Mouse (Mus musculus) hindlimb bud, embryonic 11.5 days (tissue): ENCODE measurements at regions not wholly inside any gene's neighbourhood (a gene's known extent, or its start where the extent isn't known, plus 50 kb on each side); places are given as distances from the start of the nearest gene placed in this dataset.

Source experiments
- DNase-seq: peaks from one replicate; pipeline ENCODE4 v3.0.0-alpha.2; 2012; ENCODE audit warnings: low read depth, low spot score; ENCODE audit errors: extremely low spot score

DNA sequence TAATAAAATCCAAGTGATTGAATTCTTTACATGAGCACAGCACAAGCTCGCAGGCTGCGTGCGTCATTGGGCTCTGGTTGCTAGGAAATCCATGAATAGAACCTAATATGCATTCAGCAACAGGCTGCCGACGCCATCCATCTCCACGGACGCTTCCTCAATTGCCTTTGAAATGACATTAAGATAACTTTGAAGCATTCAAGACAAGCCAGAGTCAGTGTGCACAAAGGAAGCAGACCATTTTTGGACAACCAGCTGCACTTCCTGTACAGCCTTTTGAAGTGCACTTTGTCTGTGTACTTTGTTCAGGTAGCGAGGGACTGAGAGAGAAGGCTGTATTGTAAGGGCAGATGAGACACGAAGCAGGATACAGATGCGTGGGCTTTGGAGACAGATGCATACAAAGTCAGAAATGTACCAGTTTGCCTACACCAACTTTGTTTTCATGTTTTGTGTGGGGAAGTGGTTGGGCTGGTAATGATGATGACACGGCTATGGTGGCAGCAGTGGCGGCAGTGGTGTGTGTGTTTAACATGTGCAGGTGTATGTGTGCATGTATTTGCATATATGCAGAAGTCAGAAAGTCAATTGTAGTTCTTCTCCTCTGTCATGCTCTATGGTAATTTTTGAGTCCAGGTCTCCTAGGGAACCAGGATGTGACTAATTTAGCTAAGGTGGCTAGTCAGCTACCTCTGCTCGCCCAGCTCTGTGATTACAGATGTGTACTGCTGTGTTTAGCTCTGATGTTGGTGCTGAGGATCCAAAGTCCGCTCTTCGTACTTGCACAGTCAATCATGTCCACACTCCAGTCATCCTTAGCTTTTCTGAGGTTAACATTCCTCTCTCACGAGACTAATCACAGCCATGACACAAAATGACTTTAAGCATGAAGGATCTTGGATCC, 106.7 kb upstream of the Col1a2 start:
- no peak for DNase-seq

DNA sequence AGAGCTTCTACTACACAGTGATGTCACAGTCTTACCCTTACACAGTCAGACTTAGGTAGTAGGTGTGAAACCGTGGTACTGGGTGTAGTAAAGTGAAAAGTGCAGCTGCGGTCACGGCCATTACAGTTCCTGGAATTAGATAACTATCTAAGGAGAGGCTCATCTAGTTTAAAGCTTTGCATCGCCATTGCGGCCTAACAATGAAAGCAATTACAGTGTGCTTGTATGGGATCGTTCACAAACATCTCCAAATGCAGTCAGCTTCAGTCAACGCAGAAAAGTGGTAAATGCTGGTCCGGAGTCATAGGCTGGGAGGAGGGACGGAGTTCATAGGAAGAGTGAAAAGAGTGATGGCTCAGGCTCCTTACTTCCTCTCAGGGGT, 106.0 kb upstream of the Col1a2 start:
- no peak for DNase-seq

DNA sequence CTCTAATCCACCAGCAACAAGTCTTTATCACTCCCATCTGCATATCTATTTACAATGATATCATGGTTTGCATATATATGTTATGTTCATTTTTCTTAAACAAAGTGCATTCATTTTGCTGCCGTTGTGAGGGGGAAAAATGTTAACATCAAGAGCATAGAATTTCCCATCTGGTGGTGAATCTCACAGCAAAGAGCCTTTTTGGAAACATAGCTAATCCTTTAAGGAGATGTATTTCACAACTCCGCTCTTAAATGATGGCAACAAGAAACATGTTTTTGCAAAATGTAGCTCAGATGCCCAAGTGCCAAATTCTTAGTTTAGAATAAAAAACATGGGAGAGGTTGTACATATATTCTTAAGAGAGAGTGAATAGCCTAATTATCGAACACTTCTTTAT, 99.3 kb upstream of the Col1a2 start:
- no peak for DNase-seq

- no peak for DNase-seq
Measured at GRCm38 (mm10) chr6:4407748-4408147, 96.9 kb upstream of the Col1a2 start.

DNA sequence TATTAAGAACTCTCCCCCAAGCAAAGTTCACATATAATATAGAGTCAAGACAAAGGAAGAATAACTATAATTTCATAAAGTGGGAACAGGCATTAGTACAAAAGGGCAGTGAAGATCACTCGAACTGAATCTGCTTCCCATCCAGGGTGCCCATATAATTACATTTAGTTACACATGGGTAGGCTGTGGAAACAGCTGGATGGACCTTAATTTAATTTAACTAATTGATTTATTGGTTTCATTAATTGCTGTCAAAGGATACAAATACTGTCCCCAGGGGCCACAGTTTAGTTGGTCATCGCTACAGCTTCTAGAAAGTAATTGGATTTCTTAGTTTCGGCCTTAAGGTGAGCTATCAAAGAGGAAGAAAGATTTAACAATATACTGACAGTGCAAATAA, 91.4 kb upstream of the Col1a2 start:
- DNase-seq, result no peak

- no peak for DNase-seq
Measured at GRCm38 (mm10) chr6:4414166-4414565, 90.4 kb upstream of the Col1a2 start.

DNA sequence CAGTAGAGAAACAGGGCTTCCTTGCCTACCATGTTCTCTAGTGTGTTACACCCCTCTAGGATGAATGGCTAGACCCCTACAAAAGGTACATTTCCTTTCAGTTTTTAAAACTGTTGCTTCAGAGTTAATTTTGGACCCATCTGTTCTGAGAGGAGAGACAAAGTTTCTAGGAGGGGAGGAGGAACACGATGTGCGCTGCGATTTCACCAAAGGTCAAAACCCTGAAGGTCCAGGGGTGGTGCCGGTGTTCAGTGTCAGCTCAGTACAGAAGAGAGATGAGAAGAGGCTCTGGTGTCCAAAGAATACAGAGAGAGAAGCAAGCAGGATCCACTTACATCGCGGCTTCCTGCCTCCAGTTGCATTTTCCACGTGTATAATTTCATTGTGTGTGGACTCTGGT, 89.4 kb upstream of the Col1a2 start:
- no peak for DNase-seq

DNA sequence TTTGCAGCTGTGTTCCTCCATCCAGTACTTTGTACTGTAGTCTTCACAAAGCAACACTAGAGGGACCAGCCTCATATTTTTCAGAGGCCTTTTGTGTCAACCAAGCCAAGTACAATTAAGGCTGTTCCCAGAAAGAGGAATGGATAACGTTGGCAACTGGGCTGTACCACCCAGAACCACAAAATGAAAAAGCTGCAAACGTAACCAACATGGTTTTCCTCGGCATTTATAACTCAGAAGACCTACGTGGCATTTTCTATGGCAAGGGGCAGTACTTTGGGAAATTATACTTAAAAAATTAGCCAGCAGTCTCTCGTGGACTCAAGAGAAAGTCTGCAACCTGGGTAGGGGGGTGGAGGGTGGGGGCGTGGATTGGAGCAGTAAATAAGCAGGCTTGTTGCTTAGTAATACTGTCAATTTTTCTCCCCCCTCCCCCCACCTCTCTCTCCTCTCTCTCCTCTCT, 87.3 kb upstream of the Col1a2 start:
- DNase-seq, result peak; percentile 42

GRCm38 (mm10) chr6:4418376-4418775, 86.2 kb upstream of the Col1a2 start:
- no peak for DNase-seq

GRCm38 (mm10) chr6:4418941-4419351, 85.7 kb upstream of the Col1a2 start:
- no peak for DNase-seq

- DNase-seq, result no peak
Measured at GRCm38 (mm10) chr6:4421466-4421865, 83.1 kb upstream of the Col1a2 start.

DNA sequence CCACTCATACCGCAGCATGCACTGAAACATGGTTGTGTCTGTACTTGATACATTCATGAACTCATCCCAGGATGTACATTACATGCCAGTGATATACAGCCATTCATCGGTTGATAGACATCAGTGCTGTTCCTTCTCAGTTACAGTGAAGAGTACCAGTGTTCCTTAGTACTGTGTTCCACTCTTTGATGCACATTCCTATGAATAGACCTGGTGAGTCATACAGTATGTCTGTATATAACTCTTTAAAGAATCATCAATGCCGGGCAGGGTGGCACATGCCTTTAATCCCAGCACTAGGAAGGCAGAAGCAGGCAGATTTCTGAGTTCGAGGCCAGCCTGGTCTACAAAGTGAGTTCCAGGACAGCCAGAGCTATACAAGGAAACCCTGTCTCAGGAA, 77.5 kb upstream of the Col1a2 start:
- DNase-seq, result no peak

DNA sequence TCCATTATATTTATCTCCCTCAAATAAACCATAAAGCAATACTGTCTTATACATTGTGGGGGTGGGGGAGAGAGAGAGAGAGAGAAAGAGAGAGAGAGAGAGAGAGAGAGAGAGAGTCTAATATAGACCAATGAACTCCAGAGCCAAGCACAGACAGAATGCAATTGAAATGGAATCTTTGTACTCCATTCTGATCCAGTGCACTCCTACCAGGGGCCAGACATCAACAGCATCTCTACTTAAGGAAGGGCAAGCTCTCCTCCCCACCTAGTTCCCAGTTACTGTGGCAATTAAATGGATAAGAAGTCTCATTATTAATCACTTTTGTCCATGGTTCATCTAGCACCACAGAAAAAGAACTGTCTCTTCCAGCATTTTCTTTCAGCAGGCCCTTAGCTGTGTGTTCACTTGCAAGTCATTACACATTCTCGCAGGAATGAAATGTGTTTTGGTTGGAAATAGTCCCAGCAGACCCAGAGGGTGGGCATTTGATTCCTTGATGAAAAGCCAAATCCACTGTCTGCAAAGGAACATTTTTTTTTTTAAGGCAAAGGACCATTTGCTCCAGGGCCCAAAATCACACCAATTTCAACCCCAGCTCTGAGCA, 73.8 kb upstream of the Col1a2 start:
- DNase-seq, result no peak

- DNase-seq, result no peak
Measured at GRCm38 (mm10) chr6:4432192-4432591, 72.4 kb upstream of the Col1a2 start.

DNA sequence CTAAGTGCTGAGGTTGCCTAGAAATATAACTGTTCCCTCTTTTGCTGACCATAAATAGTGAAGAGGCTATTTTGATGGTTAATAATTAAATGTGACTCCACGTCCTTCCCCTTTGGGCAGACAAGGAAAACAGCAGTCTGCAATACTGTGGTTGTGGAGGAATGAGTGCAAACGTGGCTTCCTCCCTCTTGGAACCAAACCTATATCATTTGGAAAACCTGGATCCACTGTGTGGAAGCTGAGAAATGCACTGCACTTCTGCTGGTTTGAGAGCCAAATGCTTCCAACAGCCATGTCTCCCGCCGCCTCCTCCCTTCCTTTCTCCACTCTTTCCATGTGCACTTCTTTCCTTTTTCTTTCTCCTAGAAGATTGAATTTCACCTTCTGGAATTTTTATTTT, 68.2 kb upstream of the Col1a2 start:
- DNase-seq, result no peak

- DNase-seq, result no peak
Measured at GRCm38 (mm10) chr6:4436874-4437273, 67.7 kb upstream of the Col1a2 start.

- DNase-seq, result no peak
Measured at GRCm38 (mm10) chr6:4441618-4442167, 62.9 kb upstream of the Col1a2 start.

- DNase-seq, result no peak
Measured at GRCm38 (mm10) chr6:4445906-4446305, 58.7 kb upstream of the Col1a2 start.

DNA sequence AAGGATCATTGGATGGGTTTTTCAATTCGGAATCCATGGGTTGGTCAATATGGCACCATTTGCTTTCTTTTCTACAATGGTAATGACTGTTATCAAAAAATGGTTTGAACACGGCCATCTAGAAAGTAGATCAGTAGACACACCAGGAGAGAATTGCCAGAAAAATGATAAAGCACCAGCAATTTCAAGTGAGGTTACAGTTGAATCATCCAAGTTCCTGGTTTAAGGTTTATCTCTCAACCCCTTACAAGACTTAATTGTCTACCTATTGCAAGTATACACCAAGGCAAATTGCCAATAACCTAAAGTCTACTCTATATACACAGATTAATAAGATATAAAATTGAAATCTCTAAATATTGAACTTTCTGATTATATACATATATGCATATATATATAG, 53.4 kb upstream of the Col1a2 start:
- no peak for DNase-seq
